Mouse (Mus musculus) midbrain, embryonic 16.5 days (tissue): ENCODE results near the gene Tmem107. TPM values are rescaled to one million over a fixed set of nuclear protein-coding genes. Genes with fewer than 3 reads are reported as not detected.

ENCODE experiments used
- ATAC-seq: fragments of 200-750 bp; cut with Nextera tagmentation; 2 replicates; pipeline ENCODE4 v1.8.0; 2017; ENCODE audit warnings: moderate TSS enrichment
- H3K27ac ChIP-seq: fragments of 300-500 bp; sonication (generic); 2 replicates; pipeline ENCODE4 v1.5.1; 2014; ENCODE audit warnings: mild to moderate bottlenecking, low read length, mixed read lengths
- H3K27me3 ChIP-seq: fragments of 300-500 bp; sonication (generic); 2 replicates; pipeline ENCODE4 v1.6.1; 2014; ENCODE audit warnings: low read depth, low read length, mixed read lengths; ENCODE audit not compliant: control insufficient read depth, insufficient read depth
- H3K36me3 ChIP-seq: fragments of 300-500 bp; sonication (generic); 2 replicates; pipeline ENCODE4 v1.6.1; 2014; ENCODE audit warnings: mild to moderate bottlenecking, low read length, moderate library complexity, mixed read lengths; ENCODE audit not compliant: control insufficient read depth, insufficient read depth
- H3K4me1 ChIP-seq: fragments of 300-500 bp; sonication (generic); 2 replicates; pipeline ENCODE4 v1.6.1; 2014; ENCODE audit warnings: mild to moderate bottlenecking, low read length, mixed read lengths; ENCODE audit not compliant: control insufficient read depth, insufficient read depth
- H3K4me2 ChIP-seq: fragments of 300-500 bp; sonication (generic); 2 replicates; pipeline ENCODE4 v1.6.1; 2014; ENCODE audit warnings: mild to moderate bottlenecking, low read length, mixed read lengths
- H3K4me3 ChIP-seq: fragments of 300-500 bp; sonication (generic); 2 replicates; pipeline ENCODE4 v1.5.1; 2014; ENCODE audit warnings: low read depth, mild to moderate bottlenecking, low read length, moderate library complexity, mixed read lengths
- H3K9ac ChIP-seq: fragments of 300-500 bp; sonication (generic); 2 replicates; pipeline ENCODE4 v1.6.1; 2014; ENCODE audit warnings: low read depth, low read length, mixed read lengths
- H3K9me3 ChIP-seq: fragments of 300-500 bp; sonication (generic); replicated peaks from 2 replicates; pipeline ENCODE4 v1.6.1; 2014; ENCODE audit warnings: mild to moderate bottlenecking, low read length, mixed read lengths; ENCODE audit not compliant: control insufficient read depth, poor library complexity, severe bottlenecking
- WGBS: fragments of 180-500 bp; shearing (Covaris S2); extraction: QIAGEN DNeasy Blood & Tissue Kit; methylation state at CpG from one replicate; pipeline ENCODE4 v1.1.7; 2014; 5-methylcytosine and 5-hydroxymethylcytosine counted together
- polyA plus RNA-seq: library from polyadenylated mRNA; unstranded; fragments of >200 nt; fragmentation: Nextera tagmentation; extraction: Ambion mirVana; gene quantifications from 2 replicates; pipeline ENCODE4 v1.2.1, GENCODE M21; 2015

Tmem107 gene
- polyA plus RNA-seq, 1 experiment from 2014 or later = 41.2 TPM

DNA sequence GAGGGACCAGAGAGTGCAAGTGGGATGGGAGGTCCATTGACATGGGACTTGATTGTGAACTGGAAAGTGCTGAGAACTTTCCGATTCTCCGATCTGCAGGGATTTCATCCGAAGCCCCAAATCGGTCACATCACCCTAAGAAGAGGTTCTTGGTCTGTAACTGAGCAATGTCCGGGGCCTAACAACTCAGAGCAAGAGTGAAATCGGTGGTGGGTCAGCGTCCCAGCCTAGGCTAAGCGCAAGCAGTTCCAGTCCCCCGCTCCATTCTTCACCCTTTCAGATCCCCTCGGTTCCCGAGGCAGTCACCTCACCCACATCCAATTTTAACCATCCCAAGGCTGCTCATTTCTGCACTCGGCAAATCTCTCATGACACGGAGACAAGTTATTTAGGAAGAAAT lies 513 bp upstream of the Tmem107 start:
- Histone ChIP-seq H3K36me3 (no peaks in the 10 kb centered on the region), H3K27ac (peak overlapping the region; percentile 92), H3K4me3 (peak overlapping the region; percentile 63), H3K27me3 (no peaks in the 10 kb centered on the region), H3K9ac (peak overlapping the region; percentile 80), H3K4me2 (peak overlapping the region; percentile 80), H3K4me1 (peaks cover 35% of the 10 kb centered on the region), H3K9me3 (no peaks in the 10 kb centered on the region)
- no peak for ATAC-seq
- WGBS = 0% methylated on average over 13 of the region's 13 CpGs

DNA sequence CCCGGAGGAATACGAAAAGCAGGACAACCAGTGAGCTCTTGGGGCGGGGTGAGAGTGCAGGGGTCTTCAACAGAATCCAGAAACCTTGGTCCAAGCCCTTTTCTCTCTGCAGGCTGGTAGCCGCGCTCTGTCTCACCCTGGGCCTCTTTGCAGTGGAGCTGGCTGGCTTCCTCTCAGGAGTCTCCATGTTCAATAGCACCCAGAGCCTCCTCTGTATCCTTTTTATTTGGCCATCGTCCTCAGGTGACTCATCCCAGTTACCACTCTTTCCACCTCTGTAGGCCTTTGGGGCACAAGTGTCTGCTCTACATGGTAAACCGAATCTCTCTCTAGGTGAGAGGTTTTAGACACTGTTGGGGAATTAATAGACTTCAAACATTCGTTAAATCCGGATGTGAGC lies 656 bp downstream of the Tmem107 start:
- Histone ChIP-seq H3K27me3 (no peaks in the 10 kb centered on the region), H3K4me3 (peak overlapping the region; percentile 63), H3K36me3 (no peaks in the 10 kb centered on the region), H3K9me3 (no peaks in the 10 kb centered on the region), H3K4me1 (peaks cover 31% of the 10 kb centered on the region), H3K27ac (peak overlapping the region; percentile 92), H3K9ac (peak overlapping the region; percentile 80), H3K4me2 (peak overlapping the region; percentile 80)
- no peak for ATAC-seq
- 22% methylated on average over 9 of the region's 9 CpGs for WGBS

DNA sequence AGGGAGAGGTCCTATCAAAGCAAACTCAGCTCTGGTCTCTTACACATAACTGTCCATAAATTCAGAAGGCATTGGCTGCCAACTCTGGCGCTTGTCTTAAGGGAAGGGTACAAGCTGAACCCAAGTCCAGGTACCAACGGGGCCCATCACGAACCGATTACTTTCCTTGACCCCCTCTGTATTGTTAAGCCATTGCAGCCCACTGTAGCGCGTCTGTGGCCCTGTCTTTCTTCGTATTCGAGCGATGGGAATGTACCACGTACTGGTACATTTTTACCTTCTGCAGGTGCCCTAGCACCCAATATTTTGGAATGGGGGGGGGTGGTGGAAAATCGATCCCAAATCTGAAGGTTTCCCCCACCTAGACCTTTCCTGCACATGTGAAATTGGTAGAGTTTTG lies 1.6 kb downstream of the Tmem107 start:
- Histone ChIP-seq H3K27me3 (no peaks in the 10 kb centered on the region), H3K4me3 (peak overlapping the region; percentile 39), H3K36me3 (no peaks in the 10 kb centered on the region), H3K9ac (peak overlapping the region; percentile 51), H3K27ac (peak overlapping the region; percentile 85), H3K9me3 (no peaks in the 10 kb centered on the region), H3K4me2 (peak overlapping the region; percentile 70), H3K4me1 (peaks cover 24% of the 10 kb centered on the region)
- 86% methylated on average over 11 of the region's 11 CpGs for WGBS
- ATAC-seq = no peak

DNA sequence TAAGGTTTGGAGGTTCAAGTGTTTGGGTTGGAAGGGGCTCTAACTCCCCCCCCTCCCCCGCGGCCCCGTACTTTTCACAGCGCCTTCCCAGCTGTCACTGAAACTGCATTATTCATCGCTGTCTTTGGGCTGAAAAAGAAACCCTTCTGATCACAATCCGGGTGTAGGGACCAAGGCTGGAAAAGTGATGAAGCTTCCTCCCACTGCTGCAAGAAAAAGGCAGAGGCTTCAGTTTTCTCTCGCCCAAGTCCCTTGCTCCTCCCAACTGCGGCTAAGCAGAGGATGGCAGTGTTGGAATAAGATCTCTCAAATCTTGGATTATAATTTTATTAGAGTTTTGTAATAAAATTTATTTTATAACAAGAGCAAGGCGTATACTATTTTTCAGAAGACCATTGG lies 2.1 kb downstream of the Tmem107 start:
- H3K27ac ChIP-seq = peak overlapping the region; percentile 85
- peak overlapping the region; percentile 70 for H3K4me2 ChIP-seq
- H3K9ac ChIP-seq = peak overlapping the region; percentile 51
- ATAC-seq = 0 out of 2 replicates have a peak, but pooled peaks have one; percentile 7
- peaks cover 24% of the 10 kb centered on the region for H3K4me1 ChIP-seq
- 5% methylated on average over 9 of the region's 9 CpGs for WGBS
- H3K27me3 ChIP-seq = no peaks in the 10 kb centered on the region
- H3K36me3 ChIP-seq = no peaks in the 10 kb centered on the region
- peak overlapping the region; percentile 39 for H3K4me3 ChIP-seq
- H3K9me3 ChIP-seq = no peaks in the 10 kb centered on the region

DNA sequence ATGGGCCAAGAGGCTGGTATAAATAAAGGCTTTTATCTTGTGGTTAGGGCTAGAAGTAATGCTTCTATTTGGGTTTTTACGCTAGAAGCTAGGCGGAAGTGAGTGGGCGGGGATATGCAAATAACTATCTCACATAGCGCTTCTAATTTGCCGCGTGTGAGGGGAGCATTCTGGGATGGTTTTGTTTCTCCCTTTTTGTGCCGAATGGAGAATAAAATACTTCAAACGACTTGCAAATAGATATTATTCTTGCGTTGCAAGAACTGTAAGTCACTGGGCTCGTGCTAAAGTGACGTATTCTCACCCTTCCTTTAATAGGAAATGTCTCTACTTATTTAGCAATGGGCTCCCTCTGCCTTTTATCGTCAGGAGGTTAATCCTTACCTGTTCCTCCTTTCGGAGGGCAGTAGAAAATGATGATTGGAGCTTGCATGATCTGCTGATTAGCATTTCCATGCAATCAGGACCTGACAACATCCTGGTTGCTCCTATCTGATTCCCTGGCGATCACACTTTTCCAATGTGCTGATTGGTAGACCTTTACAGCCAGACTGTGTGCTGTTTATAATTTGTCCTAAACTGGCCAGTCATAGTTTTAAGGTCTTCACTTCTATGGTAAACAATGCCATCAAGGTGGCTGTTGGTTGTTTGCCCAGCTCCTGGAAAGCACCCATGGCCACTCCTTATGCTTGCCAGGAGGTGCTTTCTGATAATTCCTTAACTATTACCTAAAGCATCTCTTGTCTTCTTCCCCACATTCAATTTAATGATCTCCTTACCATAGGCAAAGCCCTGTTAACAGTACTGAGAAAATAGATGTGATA lies 2.7 kb downstream of the Tmem107 start:
- ATAC-seq = peak; percentile 54
- Histone ChIP-seq H3K27ac (peak overlapping the region; percentile 85), H3K4me3 (peak overlapping the region; percentile 39), H3K27me3 (no peaks in the 10 kb centered on the region), H3K9me3 (no peaks in the 10 kb centered on the region), H3K36me3 (no peaks in the 10 kb centered on the region), H3K4me1 (peaks cover 24% of the 10 kb centered on the region), H3K4me2 (peak overlapping the region; percentile 70), H3K9ac (peak overlapping the region; percentile 51)
- under 1% methylated on average over 14 of the region's 14 CpGs for WGBS

- H3K27ac ChIP-seq = peak overlapping the region; percentile 85
- H3K4me2 ChIP-seq = no peak overlapping the region
- no peaks in the 10 kb centered on the region for H3K9me3 ChIP-seq
- no peaks in the 10 kb centered on the region for H3K27me3 ChIP-seq
- ATAC-seq = no peak
- no peak overlapping the region for H3K4me3 ChIP-seq
- 49% methylated on average over 6 of the region's 6 CpGs for WGBS
- H3K9ac ChIP-seq = 0 out of 2 replicates have a peak overlapping the region, but pooled peaks have one; percentile 1
- no peaks in the 10 kb centered on the region for H3K36me3 ChIP-seq
- peaks cover 24% of the 10 kb centered on the region for H3K4me1 ChIP-seq
These were observed 3.6 kb downstream of the Tmem107 start for GRCm38 (mm10) chr11:69073951-69074775.

DNA sequence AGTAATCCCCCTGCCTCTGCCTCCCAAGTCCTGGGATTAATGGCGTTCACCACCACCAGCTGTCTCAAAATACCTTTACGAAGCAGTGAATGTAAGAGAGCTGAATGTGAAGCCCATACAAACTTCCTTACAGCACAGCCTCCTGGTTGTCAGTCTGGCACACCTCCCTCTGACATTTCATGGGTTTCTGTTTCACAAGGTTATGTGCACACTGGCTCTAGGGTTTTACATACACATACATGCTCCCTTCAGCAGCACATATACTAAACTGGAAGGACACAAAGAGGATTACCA lies 4.1 kb downstream of the Tmem107 start:
- Histone ChIP-seq H3K9ac (no peak overlapping the region), H3K4me2 (no peak overlapping the region), H3K36me3 (no peaks in the 10 kb centered on the region), H3K27me3 (no peaks in the 10 kb centered on the region), H3K4me1 (peaks cover 22% of the 10 kb centered on the region), H3K4me3 (no peak overlapping the region), H3K27ac (no peak overlapping the region), H3K9me3 (no peaks in the 10 kb centered on the region)
- 53% methylated on average over 2 of the region's 2 CpGs for WGBS
- ATAC-seq = no peak

DNA sequence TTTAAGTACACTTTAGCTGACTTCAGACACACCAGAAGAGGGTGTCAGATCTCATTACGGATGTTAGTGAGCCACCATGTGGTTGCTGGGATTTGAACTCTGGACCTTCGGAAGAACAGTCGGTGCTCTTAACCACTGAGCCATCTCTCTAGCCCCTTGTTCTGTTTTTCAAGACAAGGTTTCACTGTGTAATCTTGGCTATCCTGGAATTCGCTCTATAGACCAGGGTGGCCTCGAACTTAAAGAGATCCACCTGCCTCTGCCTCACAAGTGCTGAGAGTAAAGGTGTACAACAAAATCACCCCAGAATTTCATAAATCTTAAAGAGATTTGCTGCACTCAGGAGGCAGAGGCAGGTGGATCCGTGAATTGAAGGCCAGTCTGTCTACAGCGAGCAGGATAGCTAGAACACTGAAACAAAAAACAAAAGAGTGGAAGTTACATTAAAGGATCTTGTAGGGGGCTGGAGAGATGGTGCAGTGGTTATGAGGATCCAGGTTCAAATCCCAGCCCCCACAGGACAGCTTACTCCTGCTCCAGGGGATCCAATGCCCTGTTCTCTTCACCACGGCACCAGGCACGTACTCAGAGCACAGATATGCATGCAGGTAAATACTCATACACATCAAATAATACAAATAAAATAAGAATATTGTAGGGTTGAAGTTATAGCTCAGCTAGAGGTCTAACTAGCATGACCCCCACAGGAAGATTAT lies 5.3 kb downstream of the Tmem107 start:
- no peaks in the 10 kb centered on the region for H3K36me3 ChIP-seq
- ATAC-seq = no peak
- H3K4me3 ChIP-seq = no peak overlapping the region
- H3K4me1 ChIP-seq = peaks cover 18% of the 10 kb centered on the region
- H3K27ac ChIP-seq = no peak overlapping the region
- WGBS = 46% methylated on average over 8 of the region's 9 CpGs
- H3K4me2 ChIP-seq = no peak overlapping the region
- H3K27me3 ChIP-seq = no peaks in the 10 kb centered on the region
- no peaks in the 10 kb centered on the region for H3K9me3 ChIP-seq
- H3K9ac ChIP-seq = no peak overlapping the region
